ENCODE assay signal across 7 mouse cellular contexts in genomic region chr7:3629543-3630477, GRCm38 (mm10). TPM values are rescaled to one million over a fixed set of nuclear protein-coding genes. Genes with fewer than 3 reads are reported as not detected.
DNase-seq lines count a peak whose midpoint lies in the region; ATAC-seq and TF ChIP-seq lines count a peak whose summit lies in the region.

Gene Tfpt, minus strand, starts transcription at chr7:3629929.
Gene Prpf31, plus strand, starts transcription at chr7:3629985.

- TF ChIP-seq POLR2A in small intestine, adult 2 months (IDR thresholded peaks at IDR 0.05; ENCODE audit: low read depth, low read length), result 0 out of 2 replicates have a peak, but pooled peaks have one; percentile 35

- intact Hi-C loops in left cerebral cortex, postnatal 4 days (cut with DNase I), result no loop called here

- peaks cover 16% of the 10 kb centered on the region for H3K36me3 ChIP-seq in intestine, postnatal 0 days (ENCODE audit: control insufficient read depth, insufficient read depth)
- peaks cover 49% of the 10 kb centered on the region for H3K36me3 ChIP-seq in midbrain, embryonic 12.5 days
- H3K36me3 ChIP-seq in small intestine, adult 2 months (ENCODE audit: control insufficient read depth, insufficient read depth, low read length), result peaks cover 5% of the 10 kb centered on the region; the same call in 1 of the 2 replicates

- H3K4me2 ChIP-seq in intestine, postnatal 0 days (replicated peaks; ENCODE audit: low read depth), result peak within 1 kb of the TSS; percentile 75
- peak within 1 kb of the TSS; percentile 97 for H3K4me2 ChIP-seq in midbrain, embryonic 12.5 days (replicated peaks)

- WGBS in intestine, postnatal 0 days, result under 1% methylated on average over 47 of the region's 47 CpGs
- under 1% methylated on average over 47 of the region's 47 CpGs for WGBS in midbrain, embryonic 12.5 days
- WGBS in small intestine, adult 2 months, result 1% methylated on average over 47 of the region's 47 CpGs

- DNase-seq in adrenal gland, adult 8-10 months, result peak; percentile 92
- peak; percentile 95 for DNase-seq in embryo, embryonic 9.5 days (ENCODE audit: extremely low spot score)
- peak; percentile 73 to 89 for DNase-seq in gastrocnemius, postnatal 4 days (ENCODE audit: low spot score in 2 of 2)
- DNase-seq in left cerebral cortex, postnatal 4 days, result peak; percentile 90

- H3K9ac ChIP-seq in intestine, postnatal 0 days (ENCODE audit: low read depth, low read length), result peak within 1 kb of the TSS; percentile 73
- H3K9ac ChIP-seq in midbrain, embryonic 12.5 days (replicated peaks), result peak within 1 kb of the TSS; percentile 82

- peak within 1 kb of the TSS; percentile 79 for H3K27ac ChIP-seq in intestine, postnatal 0 days (ENCODE audit: low read depth, low read length)
- H3K27ac ChIP-seq in midbrain, embryonic 12.5 days (replicated peaks), result peak within 1 kb of the TSS; percentile 35
- H3K27ac ChIP-seq in small intestine, adult 2 months (ENCODE audit: insufficient read depth, low read depth, low read length), result peak within 1 kb of the TSS; percentile 90

- peaks cover 7% of the 10 kb centered on the region for H3K4me1 ChIP-seq in intestine, postnatal 0 days (replicated peaks; ENCODE audit: control insufficient read depth, insufficient read depth, low read length)
- peaks cover 24% of the 10 kb centered on the region for H3K4me1 ChIP-seq in midbrain, embryonic 12.5 days
- H3K4me1 ChIP-seq in small intestine, adult 2 months (ENCODE audit: control insufficient read depth, insufficient read depth, insufficient read length, low read length), result peaks cover 13% of the 10 kb centered on the region

- peak within 1 kb of the TSS; percentile 53 for H3K4me3 ChIP-seq in intestine, postnatal 0 days (ENCODE audit: low read depth, low read length)
- H3K4me3 ChIP-seq in midbrain, embryonic 12.5 days, result peak within 1 kb of the TSS; percentile 73
- H3K4me3 ChIP-seq in small intestine, adult 2 months (ENCODE audit: low read depth, low read length), result peak within 1 kb of the TSS; percentile 80

- no peaks in the 10 kb centered on the region for H3K27me3 ChIP-seq in intestine, postnatal 0 days (replicated peaks; ENCODE audit: control insufficient read depth, insufficient read depth, low read length)
- H3K27me3 ChIP-seq in midbrain, embryonic 12.5 days, result no peaks in the 10 kb centered on the region
- H3K27me3 ChIP-seq in small intestine, adult 2 months (ENCODE audit: control insufficient read depth, insufficient read depth, low read length), result no peaks in the 10 kb centered on the region

- ATAC-seq in intestine, postnatal 0 days, result peak; percentile 93
- peak; percentile 88 for ATAC-seq in midbrain, embryonic 12.5 days (ENCODE audit: low FRiP score, low read depth)

- H3K9me3 ChIP-seq in intestine, postnatal 0 days (ENCODE audit: control insufficient read depth), result no peaks in the 10 kb centered on the region
- H3K9me3 ChIP-seq in midbrain, embryonic 12.5 days, result no peaks in the 10 kb centered on the region

- no peak for TF ChIP-seq CTCF in intestine, postnatal 0 days (IDR thresholded peaks at IDR 0.05; ENCODE audit: low read depth)
- no peak for TF ChIP-seq CTCF in small intestine, adult 2 months (IDR thresholded peaks at IDR 0.05; ENCODE audit: extremely low read depth, insufficient read length, insufficient replicate concordance, low read depth, low read length)

RNA-seq across cellular contexts. Expression of gene Tfpt, which starts in this region (rescaled TPM):
- total RNA-seq in adrenal gland, adult 8-10 months (2022), result 10 to 100 TPM; 23.1 to 31.3 (median 24.9) TPM
- total RNA-seq in gastrocnemius, postnatal 4 days (2021), result 10 to 100 TPM; 20.8 to 22.7 TPM
- polyA plus RNA-seq in intestine, postnatal 0 days (2015; fragmentation: Nextera tagmentation; extraction: Ambion mirVana), result 12.2 and 12.8 TPM in 2 replicates
- 10 to 100 TPM; 40.7 to 43.7 TPM for total RNA-seq in left cerebral cortex, postnatal 4 days (2021)
- 29.9 and 37.1 TPM in 2 replicates for polyA plus RNA-seq in midbrain, embryonic 12.5 days (2016; fragmentation: Nextera tagmentation; extraction: Ambion mirVana)
- polyA plus RNA-seq in small intestine, adult 2 months (2012; rRNA removed), result 2.2 and 6.9 TPM in 2 replicates

RNA-seq across cellular contexts. Expression of gene Prpf31, which starts in this region (rescaled TPM):
- total RNA-seq in adrenal gland, adult 8-10 months (2022), result 10 to 100 TPM; 38.9 to 57.0 (median 49.1) TPM
- total RNA-seq in gastrocnemius, postnatal 4 days (2021), result 10 to 100 TPM; 38.3 to 38.9 TPM
- 27.8 and 29.8 TPM in 2 replicates for polyA plus RNA-seq in intestine, postnatal 0 days (2015; fragmentation: Nextera tagmentation; extraction: Ambion mirVana)
- 10 to 100 TPM; 58.0 to 58.2 TPM for total RNA-seq in left cerebral cortex, postnatal 4 days (2021)
- polyA plus RNA-seq in midbrain, embryonic 12.5 days (2016; fragmentation: Nextera tagmentation; extraction: Ambion mirVana), result 121 and 131 TPM in 2 replicates
- 9.4 and 16.7 TPM in 2 replicates for polyA plus RNA-seq in small intestine, adult 2 months (2012; rRNA removed)

Comparison
In these comparisons a context has a peak if more than half of its experiments do, and no peak if none do; other contexts are left out.
1. Peak in every context shown above with its lines: DNase-seq, ATAC-seq, H3K4me3 ChIP-seq and H3K27ac ChIP-seq.
2. H3K27ac ChIP-seq: peak in every context shown above with its lines; median percentile 90 in small intestine, adult 2 months; 79 in intestine, postnatal 0 days; 35 in midbrain, embryonic 12.5 days.